Mouse (Mus musculus) ES-Bruce4 (cell line): ENCODE measurements around the gene Xlr3a. TPM values are rescaled to one million over a fixed set of nuclear protein-coding genes. Genes with fewer than 3 reads are reported as not detected.
"Not testable (repeated sequence)": the region's sequence is repeated elsewhere in the genome, so short reads cannot be mapped to it uniquely, and the experiment has no call there.

Experiments
- H3K27ac ChIP-seq: 2 replicates; pipeline ENCODE4 v1.5.1; 2012; ENCODE audit warnings: low read length, inconsistent platforms; ENCODE audit not compliant: insufficient read depth
- H3K27me3 ChIP-seq: 2 replicates; pipeline ENCODE4 v1.6.1; 2012; ENCODE audit warnings: mild to moderate bottlenecking, low read length, inconsistent platforms; ENCODE audit not compliant: control insufficient read depth, poor library complexity, insufficient read depth, severe bottlenecking
- H3K36me3 ChIP-seq: 2 replicates; pipeline ENCODE4 v1.6.1; 2012; ENCODE audit warnings: inconsistent platforms, mild to moderate bottlenecking, low read length, moderate library complexity; ENCODE audit not compliant: control insufficient read depth, poor library complexity, insufficient read depth, severe bottlenecking
- H3K4me1 ChIP-seq: one replicate; pipeline ENCODE4 v1.8.1; 2011; ENCODE audit warnings: low read length; ENCODE audit not compliant: control insufficient read depth, insufficient read depth
- H3K4me3 ChIP-seq: 2 replicates; pipeline ENCODE4 v1.5.1; 2011; ENCODE audit warnings: low read depth, mild to moderate bottlenecking, low read length
- H3K9ac ChIP-seq: 2 replicates; pipeline ENCODE4 v1.6.1; 2012; ENCODE audit warnings: low read depth, mild to moderate bottlenecking, inconsistent platforms; ENCODE audit not compliant: poor library complexity, severe bottlenecking
- H3K9me3 ChIP-seq: replicated peaks from 2 replicates; pipeline ENCODE4 v1.6.1; 2012; ENCODE audit warnings: mild to moderate bottlenecking, low read length, inconsistent platforms; ENCODE audit not compliant: control insufficient read depth, poor library complexity, insufficient read depth, severe bottlenecking
- polyA plus RNA-seq: library from polyadenylated mRNA; stranded (reverse); fragments of >200 nt; gene quantifications from 2 replicates; pipeline ENCODE4 v1.2.4, GENCODE M21; 2011; ENCODE audit warnings: low read depth; ENCODE audit not compliant: missing spikeins, insufficient read depth, insufficient read length

The Xlr3a gene
- 1.6 TPM in 1 of 2 replicates, not detected in the other for polyA plus RNA-seq

DNA sequence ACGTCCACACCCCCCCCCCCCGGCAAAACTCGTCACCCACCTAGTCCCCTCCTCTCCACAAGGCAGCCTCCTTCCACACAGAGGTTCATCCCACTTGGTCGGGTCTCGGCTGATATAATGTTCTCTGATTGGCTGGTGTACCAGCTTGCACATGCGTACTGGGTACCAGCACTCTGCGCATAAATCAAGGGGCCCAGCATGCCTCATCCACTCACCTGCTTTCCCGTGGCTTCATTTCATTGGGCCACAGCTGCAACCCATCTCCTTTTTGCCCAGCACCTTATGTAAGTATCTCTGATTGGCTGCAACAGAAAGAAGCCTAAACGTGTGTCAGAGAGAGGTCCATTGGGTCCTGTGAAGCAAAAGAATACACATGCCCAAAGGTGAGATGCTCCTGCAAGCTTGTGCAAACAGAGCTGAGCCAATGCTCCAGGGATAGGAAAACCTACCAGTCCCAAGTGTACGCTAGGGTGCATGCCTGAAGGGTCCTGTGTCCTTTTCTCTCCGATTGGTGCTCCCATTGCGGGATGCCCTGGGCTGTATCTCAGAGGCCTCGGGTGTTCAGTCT lies at the start of gene Xlr3a:
Gene Xlr3a (minus strand): TSS at position 155 of the 568 bp plus-strand sequence.
- H3K27me3 ChIP-seq, H3K9ac ChIP-seq, H3K9me3 ChIP-seq, H3K4me1 ChIP-seq, H3K27ac ChIP-seq, H3K36me3 ChIP-seq, H3K4me3 ChIP-seq: not testable (repeated sequence)

DNA sequence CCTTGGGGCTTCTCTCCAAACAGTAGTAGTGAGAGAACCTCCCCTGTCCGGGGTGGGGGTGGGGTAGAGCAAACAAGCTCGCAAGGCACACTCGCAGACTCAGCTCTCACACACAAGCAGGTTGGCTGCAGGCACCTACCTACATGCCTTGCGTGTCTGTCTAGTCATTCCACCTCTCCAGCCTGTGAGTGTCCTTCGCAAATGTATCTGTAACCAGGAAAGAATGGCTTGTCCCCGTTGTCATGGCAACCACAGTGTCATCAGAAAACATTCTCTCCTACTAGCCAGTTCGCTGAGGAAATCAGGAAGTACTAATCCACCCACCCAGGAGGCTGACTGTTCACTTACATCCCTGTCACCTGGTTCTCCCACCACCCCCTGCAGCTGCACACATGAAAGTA lies 46.3 kb upstream of the Xlr3a start:
- not testable (repeated sequence) for H3K9ac ChIP-seq, H3K9me3 ChIP-seq, H3K4me3 ChIP-seq, H3K27me3 ChIP-seq, H3K27ac ChIP-seq, H3K4me1 ChIP-seq, H3K36me3 ChIP-seq

DNA sequence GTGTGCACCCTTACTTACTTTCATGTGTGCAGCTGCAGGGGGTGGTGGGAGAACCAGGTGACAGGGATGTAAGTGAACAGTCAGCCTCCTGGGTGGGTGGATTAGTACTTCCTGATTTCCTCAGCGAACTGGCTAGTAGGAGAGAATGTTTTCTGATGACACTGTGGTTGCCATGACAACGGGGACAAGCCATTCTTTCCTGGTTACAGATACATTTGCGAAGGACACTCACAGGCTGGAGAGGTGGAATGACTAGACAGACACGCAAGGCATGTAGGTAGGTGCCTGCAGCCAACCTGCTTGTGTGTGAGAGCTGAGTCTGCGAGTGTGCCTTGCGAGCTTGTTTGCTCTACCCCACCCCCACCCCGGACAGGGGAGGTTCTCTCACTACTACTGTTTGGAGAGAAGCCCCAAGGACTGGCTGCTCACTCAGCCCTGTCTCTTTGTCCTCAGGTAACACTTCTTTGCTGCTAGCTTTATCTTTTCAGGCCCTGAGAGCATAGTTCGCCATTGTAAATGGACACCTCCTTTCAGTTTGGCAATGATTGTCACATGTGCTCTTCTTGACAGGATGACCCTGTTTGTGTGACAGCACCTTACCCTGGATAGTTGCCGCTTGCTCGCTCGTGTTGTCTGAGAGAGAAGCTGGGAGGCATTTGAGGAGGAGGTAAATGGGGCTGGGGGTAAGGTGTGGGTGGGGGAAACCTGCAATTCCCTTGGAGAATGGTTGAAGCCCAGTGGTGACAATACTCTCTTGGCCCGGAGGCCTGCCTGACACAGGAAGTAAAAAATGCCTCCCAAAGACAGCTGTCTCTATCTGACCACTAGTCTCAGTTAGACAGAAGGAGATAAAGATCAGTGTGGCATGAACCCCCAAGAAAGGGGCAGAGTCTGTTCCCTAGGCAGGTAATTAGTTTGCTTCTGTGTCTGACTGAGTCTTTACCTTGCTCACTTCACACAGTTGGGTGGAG lies 26.2 kb upstream of the Xlr3a start:
- not testable (repeated sequence) for H3K27me3 ChIP-seq, H3K4me3 ChIP-seq, H3K36me3 ChIP-seq, H3K9ac ChIP-seq, H3K27ac ChIP-seq, H3K4me1 ChIP-seq, H3K9me3 ChIP-seq

DNA sequence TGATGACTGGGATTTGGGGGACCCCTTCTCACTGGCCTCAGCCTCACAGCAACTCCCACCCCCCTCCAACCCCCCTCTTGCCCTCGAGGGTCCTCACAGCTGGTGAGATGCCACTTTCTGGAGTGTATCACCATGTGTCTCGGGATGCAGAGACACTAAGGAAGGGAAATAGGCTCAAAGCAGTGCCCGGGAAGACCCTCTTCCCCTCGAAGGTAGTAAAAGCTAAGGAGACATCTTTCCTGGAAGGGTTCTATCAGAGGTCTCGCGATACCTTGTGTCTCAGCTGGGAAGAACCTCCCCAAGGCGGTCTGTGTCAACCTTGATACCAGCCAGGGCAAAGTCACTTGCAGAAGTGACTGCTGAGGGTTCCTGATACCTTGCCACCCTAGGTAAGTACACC lies 19.9 kb upstream of the Xlr3a start, which contains the start of gene Gm14685:
Gene Gm14685 (plus strand): TSS at position 301 of the 400 bp plus-strand sequence.
- H3K4me3 ChIP-seq, H3K36me3 ChIP-seq, H3K9ac ChIP-seq, H3K9me3 ChIP-seq, H3K4me1 ChIP-seq, H3K27ac ChIP-seq, H3K27me3 ChIP-seq: not testable (repeated sequence)

DNA sequence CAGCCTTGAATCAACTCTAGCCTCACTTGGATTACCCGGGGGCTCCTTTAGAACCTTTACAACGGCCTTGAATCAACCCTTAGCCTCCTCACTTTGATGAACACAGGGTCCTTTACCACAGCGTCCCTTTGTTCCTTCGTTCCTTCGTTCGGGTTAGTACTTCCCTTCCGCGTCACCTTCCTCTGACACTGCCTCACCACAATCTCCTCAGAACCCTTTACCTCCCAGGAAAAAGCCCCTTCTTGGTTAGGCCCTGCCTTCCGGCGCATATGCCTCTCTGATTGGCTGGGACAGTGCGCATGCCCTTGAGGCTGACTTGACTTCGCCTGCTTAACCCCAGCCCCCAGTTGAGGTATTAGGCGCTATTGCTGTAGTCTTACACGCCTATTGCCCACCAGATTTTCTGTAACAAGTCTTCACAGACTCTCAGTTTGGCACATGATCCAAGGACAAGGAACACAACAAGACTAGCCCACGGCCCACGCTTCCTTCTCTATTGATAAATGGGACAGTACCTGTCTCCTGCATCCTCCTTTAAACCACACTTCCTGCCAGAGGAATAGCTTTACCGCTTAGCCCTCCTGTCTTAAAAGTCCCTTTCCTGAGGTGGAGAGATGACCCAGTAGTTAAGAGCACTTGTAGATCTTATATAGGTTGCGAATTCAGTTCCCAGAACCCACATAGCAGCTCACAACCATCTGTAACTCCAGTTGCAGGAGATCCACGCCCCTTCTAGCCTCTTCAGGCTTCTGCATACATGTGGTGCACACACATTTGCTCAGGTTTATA lies 14.4 kb downstream of the Xlr3a start, which contains the start of gene Xlr4a:
Gene Xlr4a (minus strand): TSS at position 212 of the 789 bp plus-strand sequence.
- not testable (repeated sequence) for H3K27ac ChIP-seq, H3K4me3 ChIP-seq, H3K4me1 ChIP-seq, H3K9me3 ChIP-seq, H3K27me3 ChIP-seq, H3K9ac ChIP-seq, H3K36me3 ChIP-seq

DNA sequence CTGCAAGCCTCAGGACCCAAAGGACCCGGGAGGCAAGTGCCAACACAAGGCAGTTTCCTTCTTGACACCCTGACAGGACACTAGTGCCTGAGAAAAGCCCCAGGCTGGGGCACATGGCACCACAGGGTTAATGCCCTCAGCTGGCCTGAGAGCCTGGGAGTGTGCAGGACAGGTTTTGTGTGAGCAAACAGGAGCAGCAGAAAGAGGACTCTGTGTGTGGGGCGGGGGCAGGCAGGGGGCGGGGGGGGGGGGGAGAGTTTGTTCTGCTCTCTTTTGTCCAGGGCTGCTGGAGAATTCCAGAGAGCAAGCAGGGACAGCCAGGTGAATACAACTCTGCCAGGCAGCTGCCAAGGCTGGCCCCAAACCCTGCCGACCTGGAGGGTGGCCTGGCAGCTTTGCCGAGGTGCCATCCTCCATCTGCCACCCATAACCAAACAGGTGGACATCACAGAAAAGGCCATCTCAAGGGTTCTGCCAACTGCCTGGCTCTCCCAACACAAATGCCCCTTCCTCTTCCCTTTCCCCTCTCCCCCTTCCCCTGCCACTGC lies 30.1 kb downstream of the Xlr3a start:
- not testable (repeated sequence) for H3K9me3 ChIP-seq, H3K4me1 ChIP-seq, H3K27ac ChIP-seq, H3K4me3 ChIP-seq, H3K36me3 ChIP-seq, H3K27me3 ChIP-seq, H3K9ac ChIP-seq
